Mouse (Mus musculus) stomach, postnatal 0 days (tissue): ENCODE data around the gene Urb1. TPM values are rescaled to one million over a fixed set of nuclear protein-coding genes. Genes with fewer than 3 reads are reported as not detected.

Source experiments
- ATAC-seq: fragments of 200-750 bp; cut with Nextera tagmentation; 2 replicates; pipeline ENCODE4 v1.8.0; 2017; ENCODE audit not compliant: low FRiP score, low TSS enrichment
- DNase-seq: peaks from one replicate; pipeline ENCODE4 v3.0.0-alpha.2; 2016; ENCODE audit warnings: low spot score
- H3K27ac ChIP-seq: fragments of 300-500 bp; sonication (generic); replicated peaks from 2 replicates; pipeline ENCODE4 v1.5.1; 2014; ENCODE audit warnings: mild to moderate bottlenecking, control low read depth
- H3K27me3 ChIP-seq: fragments of 300-500 bp; sonication (generic); 2 replicates; pipeline ENCODE4 v1.6.1; 2014; ENCODE audit warnings: low read length; ENCODE audit not compliant: control insufficient read depth, insufficient read depth
- H3K36me3 ChIP-seq: fragments of 300-500 bp; sonication (generic); 2 replicates; pipeline ENCODE4 v1.6.1; 2014; ENCODE audit warnings: low read length, mixed read lengths; ENCODE audit not compliant: control insufficient read depth, insufficient read depth
- H3K4me1 ChIP-seq: fragments of 300-500 bp; sonication (generic); replicated peaks from 2 replicates; pipeline ENCODE4 v1.6.1; 2014; ENCODE audit warnings: antibody characterized with exemption; ENCODE audit not compliant: control insufficient read depth, insufficient read depth
- H3K4me2 ChIP-seq: fragments of 300-500 bp; sonication (generic); replicated peaks from 2 replicates; pipeline ENCODE4 v1.6.1; 2014; ENCODE audit warnings: low read depth, mild to moderate bottlenecking, control low read depth, moderate library complexity
- H3K4me3 ChIP-seq: fragments of 300-500 bp; sonication (generic); 2 replicates; pipeline ENCODE4 v1.5.1; 2014; ENCODE audit warnings: low read depth, low read length, control low read depth
- H3K9ac ChIP-seq: fragments of 300-500 bp; sonication (generic); 2 replicates; pipeline ENCODE4 v1.6.1; 2014; ENCODE audit warnings: mild to moderate bottlenecking, low read length, control low read depth, mixed read lengths
- H3K9me3 ChIP-seq: fragments of 300-500 bp; sonication (generic); 2 replicates; pipeline ENCODE4 v1.6.1; 2016; ENCODE audit warnings: low read length; ENCODE audit not compliant: control insufficient read depth
- CTCF ChIP-seq: IDR thresholded peaks from 2 replicates; pipeline ENCODE4 v1.5.1; 2016; ENCODE audit warnings: antibody characterized with exemption, low read depth, mild to moderate bottlenecking, moderate library complexity
- EP300 ChIP-seq: optimal IDR thresholded peaks from 2 replicates; pipeline ENCODE3; 2016; ENCODE audit warnings: antibody characterized with exemption
- WGBS: fragments of 180-500 bp; shearing (Covaris S2); extraction: QIAGEN DNeasy Blood & Tissue Kit; methylation state at CpG from one replicate; pipeline ENCODE4 v1.1.7; 2014; 5-methylcytosine and 5-hydroxymethylcytosine counted together
- polyA plus RNA-seq: library from polyadenylated mRNA; unstranded; fragments of >200 nt; fragmentation: Nextera tagmentation; extraction: Ambion mirVana; gene quantifications from 2 replicates; pipeline ENCODE4 v1.2.1, GENCODE M21; 2015

Gene Urb1
- polyA plus RNA-seq, 1 experiment from 2014 or later = 2.7 TPM

GRCm38 (mm10) chr16:90779783-90780182, 30.4 kb downstream of the Urb1 start:
- no peak for DNase-seq
- WGBS = 22% methylated on average over 11 of the region's 11 CpGs
- no peak overlapping the region for H3K4me3 ChIP-seq
- TF ChIP-seq CTCF = no peak
- no peak for TF ChIP-seq EP300
- no peak overlapping the region for H3K9ac ChIP-seq
- no peaks in the 10 kb centered on the region for H3K4me1 ChIP-seq
- H3K36me3 ChIP-seq = peaks cover 26% of the 10 kb centered on the region
- no peak overlapping the region for H3K4me2 ChIP-seq
- no peaks in the 10 kb centered on the region for H3K27me3 ChIP-seq
- ATAC-seq = peak; percentile 81
- no peaks in the 10 kb centered on the region for H3K9me3 ChIP-seq
- H3K27ac ChIP-seq = no peak overlapping the region; the same call in 1 of the 2 replicates

GRCm38 (mm10) chr16:90775946-90776520, 34.2 kb downstream of the Urb1 start:
- H3K27me3 ChIP-seq = no peaks in the 10 kb centered on the region
- ATAC-seq (no peak), DNase-seq (no peak)
- H3K36me3 ChIP-seq = peaks cover 27% of the 10 kb centered on the region
- no peaks in the 10 kb centered on the region for H3K4me1 ChIP-seq
- TF ChIP-seq CTCF (no peak), EP300 (no peak)
- no peak overlapping the region for H3K4me2 ChIP-seq
- H3K4me3 ChIP-seq = no peak overlapping the region
- no peak overlapping the region for H3K27ac ChIP-seq
- no peak overlapping the region; the same call in 1 of the 2 replicates for H3K9ac ChIP-seq
- 82% methylated on average over 10 of the region's 10 CpGs for WGBS
- no peaks in the 10 kb centered on the region for H3K9me3 ChIP-seq

- WGBS = 85% methylated on average over 6 of the region's 6 CpGs
- DNase-seq (no peak), ATAC-seq (no peak)
- H3K36me3 ChIP-seq = peaks cover 28% of the 10 kb centered on the region
- H3K4me2 ChIP-seq = no peak overlapping the region
- no peaks in the 10 kb centered on the region for H3K9me3 ChIP-seq
- H3K9ac ChIP-seq = no peak overlapping the region
- no peak overlapping the region for H3K4me3 ChIP-seq
- no peaks in the 10 kb centered on the region for H3K4me1 ChIP-seq
- no peaks in the 10 kb centered on the region for H3K27me3 ChIP-seq
- no peak overlapping the region for H3K27ac ChIP-seq
- TF ChIP-seq EP300 (no peak), CTCF (no peak)
Measured at GRCm38 (mm10) chr16:90774646-90775045, 35.6 kb downstream of the Urb1 start.

- H3K4me2 ChIP-seq = no peak overlapping the region
- TF ChIP-seq CTCF (no peak), EP300 (no peak)
Measured at GRCm38 (mm10) chr16:90774216-90774615, 36.0 kb downstream of the Urb1 start.

GRCm38 (mm10) chr16:90766919-90767454, 43.2 kb downstream of the Urb1 start:
- H3K4me3 ChIP-seq = no peak overlapping the region
- ATAC-seq = no peak
- no peak overlapping the region for H3K27ac ChIP-seq
- H3K9ac ChIP-seq = no peak overlapping the region
- 93% methylated on average over 15 of the region's 15 CpGs for WGBS
- H3K4me2 ChIP-seq = no peak overlapping the region
- H3K9me3 ChIP-seq = no peaks in the 10 kb centered on the region
- TF ChIP-seq CTCF = no peak
- TF ChIP-seq EP300 = no peak
- peaks cover 26% of the 10 kb centered on the region for H3K36me3 ChIP-seq
- no peaks in the 10 kb centered on the region for H3K4me1 ChIP-seq
- DNase-seq = no peak
- H3K27me3 ChIP-seq = no peaks in the 10 kb centered on the region

More at GRCm38 (mm10) chr16:90774216-90774615, 36.0 kb downstream of the Urb1 start:
- Histone ChIP-seq H3K27me3 (no peaks in the 10 kb centered on the region), H3K4me3 (no peak overlapping the region), H3K4me1 (no peaks in the 10 kb centered on the region), H3K9me3 (no peaks in the 10 kb centered on the region), H3K9ac (no peak overlapping the region), H3K27ac (no peak overlapping the region), H3K36me3 (peaks cover 32% of the 10 kb centered on the region)
- WGBS = 90% methylated on average over 12 of the region's 12 CpGs
- no peak for ATAC-seq
- DNase-seq = no peak

GRCm38 (mm10) chr16:90765195-90765877, 44.9 kb downstream of the Urb1 start:
- peaks cover 30% of the 10 kb centered on the region for H3K36me3 ChIP-seq
- DNase-seq = no peak

More at GRCm38 (mm10) chr16:90765195-90765877, 44.9 kb downstream of the Urb1 start:
- peak; percentile 42; the same call in 1 of the 2 replicates for ATAC-seq
- no peak overlapping the region for H3K27ac ChIP-seq
- no peak overlapping the region for H3K4me2 ChIP-seq
- no peaks in the 10 kb centered on the region for H3K9me3 ChIP-seq
- no peak overlapping the region for H3K4me3 ChIP-seq
- WGBS = 80% methylated on average over 9 of the region's 9 CpGs
- H3K4me1 ChIP-seq = no peaks in the 10 kb centered on the region
- no peak for TF ChIP-seq EP300
- no peak for TF ChIP-seq CTCF
- H3K9ac ChIP-seq = no peak overlapping the region
- H3K27me3 ChIP-seq = no peaks in the 10 kb centered on the region
